Mouse (Mus musculus): Measurements from ENCODE around the gene Foxa1. TPM values are rescaled to one million over a fixed set of nuclear protein-coding genes. Genes with fewer than 3 reads are reported as not detected.
A peak's percentile ranks its signal among the peaks of the same experiment; 100 is the strongest.

Foxa1 gene
- polyA plus RNA-seq, 1 experiment from 2014 or later, result 0.32 TPM

- ATAC-seq (ENCODE audit: extremely low read depth, insufficient number of reproducible peaks, low FRiP score, low TSS enrichment), result no peak
- H3K4me2 ChIP-seq, result peak overlapping the region; percentile 16; the same call in 1 of the 2 replicates
- peaks cover 100% of the 10 kb centered on the region for H3K27me3 ChIP-seq (replicated peaks)
- H3K9me3 ChIP-seq, result no peaks in the 10 kb centered on the region
- no peak overlapping the region for H3K9ac ChIP-seq
- no peaks in the 10 kb centered on the region for H3K36me3 ChIP-seq
- peaks cover 39% of the 10 kb centered on the region for H3K4me1 ChIP-seq
- no peak overlapping the region for H3K27ac ChIP-seq (replicated peaks)
- WGBS, result 2% methylated on average over 25 of the region's 25 CpGs
- H3K4me3 ChIP-seq, result peak overlapping the region; percentile 24
Observed at GRCm38 (mm10) chr12:57548981-57549666, 2.4 kb upstream of the Foxa1 start.

GRCm38 (mm10) chr12:57548352-57548980 is 1.8 kb upstream of the Foxa1 start:
- no peak for ATAC-seq (ENCODE audit: extremely low read depth, insufficient number of reproducible peaks, low FRiP score, low TSS enrichment)
- WGBS, result under 1% methylated on average over 20 of the region's 20 CpGs
- Histone ChIP-seq H3K9me3 (no peaks in the 10 kb centered on the region), H3K9ac (no peak overlapping the region), H3K4me1 (peaks cover 39% of the 10 kb centered on the region), H3K36me3 (no peaks in the 10 kb centered on the region), H3K27me3 (replicated peaks) (peaks cover 100% of the 10 kb centered on the region), H3K27ac (replicated peaks) (no peak overlapping the region), H3K4me3 (peak overlapping the region; percentile 24), H3K4me2 (peak overlapping the region; percentile 16; the same call in 1 of the 2 replicates)

GRCm38 (mm10) chr12:57547890-57548289 is 1.2 kb upstream of the Foxa1 start:
- H3K4me3 ChIP-seq, result no peak overlapping the region

DNA sequence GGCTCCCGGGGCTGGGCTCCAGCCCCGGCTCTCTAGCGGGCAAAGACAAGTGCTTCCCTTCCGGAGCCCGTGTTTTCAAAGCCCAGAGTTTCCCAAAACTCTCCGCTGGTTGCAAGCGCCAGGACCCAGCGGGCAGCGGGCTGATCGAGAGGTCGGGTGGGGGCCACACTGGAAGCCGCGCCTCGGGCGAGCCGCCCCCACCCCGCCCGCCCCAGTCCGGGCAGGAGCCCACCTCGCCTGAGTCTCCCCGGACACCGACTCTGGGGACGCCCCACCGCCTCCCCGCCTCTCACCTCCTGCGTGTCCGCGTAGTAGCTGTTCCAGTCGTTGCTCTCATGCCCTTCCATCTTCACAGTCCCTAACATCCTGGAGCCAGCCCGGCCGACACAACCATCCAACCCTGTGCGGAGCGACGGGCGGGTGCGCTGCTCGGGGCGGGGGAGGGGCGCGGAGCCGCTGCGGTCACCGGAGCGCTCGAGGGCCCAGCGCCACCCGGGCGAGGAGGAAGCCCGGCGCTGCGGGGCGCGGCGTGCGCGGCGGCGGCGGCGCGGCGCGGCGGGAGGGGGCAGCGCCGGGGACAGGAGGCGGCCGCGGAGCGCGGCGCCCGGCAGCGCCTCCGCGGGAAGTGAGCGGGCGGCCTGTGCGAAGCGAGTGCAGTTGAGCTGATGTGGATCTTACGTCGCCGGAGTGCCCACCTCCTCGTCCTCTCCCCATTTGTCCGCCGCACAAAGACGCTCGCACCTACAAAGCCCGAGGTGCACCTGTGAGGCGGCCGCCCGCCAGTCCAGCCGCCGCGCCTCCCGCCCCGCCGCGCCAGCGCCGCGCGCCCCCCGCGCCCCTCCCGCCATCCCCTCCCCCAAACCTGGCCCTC is 1.1 kb downstream of the Foxa1 start:
- peaks cover 47% of the 10 kb centered on the region for H3K4me1 ChIP-seq
- no peaks in the 10 kb centered on the region for H3K9me3 ChIP-seq
- under 1% methylated on average over 89 of the region's 106 CpGs for WGBS
- H3K36me3 ChIP-seq, result no peaks in the 10 kb centered on the region
- H3K4me2 ChIP-seq, result peak overlapping the region; percentile 92
- H3K27ac ChIP-seq (replicated peaks), result no peak overlapping the region
- H3K4me3 ChIP-seq, result peak overlapping the region; percentile 63
- peak overlapping the region; percentile 71 for H3K9ac ChIP-seq
- ATAC-seq (ENCODE audit: extremely low read depth, insufficient number of reproducible peaks, low FRiP score, low TSS enrichment), result peak; percentile 59; the same call in 1 of the 2 replicates
- H3K27me3 ChIP-seq (replicated peaks), result peaks cover 100% of the 10 kb centered on the region

More at GRCm38 (mm10) chr12:57547890-57548289, 1.2 kb upstream of the Foxa1 start:
- Histone ChIP-seq H3K27me3 (replicated peaks) (peaks cover 100% of the 10 kb centered on the region), H3K9me3 (no peaks in the 10 kb centered on the region), H3K27ac (replicated peaks) (no peak overlapping the region), H3K4me2 (no peak overlapping the region), H3K4me1 (peaks cover 39% of the 10 kb centered on the region), H3K36me3 (no peaks in the 10 kb centered on the region), H3K9ac (no peak overlapping the region)
- no peak for ATAC-seq (ENCODE audit: extremely low read depth, insufficient number of reproducible peaks, low FRiP score, low TSS enrichment)
- 3% methylated on average over 9 of the region's 9 CpGs for WGBS

GRCm38 (mm10) chr12:57544641-57545370 is 1.9 kb downstream of the Foxa1 start:
- peak overlapping the region; percentile 71 for H3K9ac ChIP-seq
- no peak overlapping the region for H3K27ac ChIP-seq (replicated peaks)
- peaks cover 96% of the 10 kb centered on the region for H3K27me3 ChIP-seq (replicated peaks)
- no peaks in the 10 kb centered on the region for H3K9me3 ChIP-seq
- H3K4me2 ChIP-seq, result peak overlapping the region; percentile 92
- WGBS, result 3% methylated on average over 31 of the region's 31 CpGs
- H3K4me1 ChIP-seq, result peaks cover 41% of the 10 kb centered on the region
- peak overlapping the region; percentile 63 for H3K4me3 ChIP-seq
- H3K36me3 ChIP-seq, result no peaks in the 10 kb centered on the region
- no peak for ATAC-seq (ENCODE audit: extremely low read depth, insufficient number of reproducible peaks, low FRiP score, low TSS enrichment)

DNA sequence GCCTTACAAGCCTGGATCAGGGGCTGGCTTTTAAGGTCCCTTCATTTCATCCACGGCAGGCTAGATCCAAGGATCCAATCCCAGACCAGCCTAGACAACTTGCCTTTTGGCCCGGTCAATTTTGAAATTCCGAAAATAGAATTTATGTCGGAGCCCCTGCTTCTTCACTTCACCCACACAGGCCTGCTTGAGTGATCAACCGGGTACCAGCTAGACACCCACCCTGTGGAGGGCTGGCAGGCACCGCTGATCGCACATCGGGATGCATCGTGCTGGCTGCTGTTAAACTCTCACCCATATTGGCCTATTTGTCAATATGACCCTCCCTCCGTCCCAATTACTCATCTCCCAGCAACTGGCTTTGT is 3.1 kb downstream of the Foxa1 start:
- Histone ChIP-seq H3K9ac (no peak overlapping the region), H3K4me2 (peak overlapping the region; percentile 42; the same call in 1 of the 2 replicates), H3K4me3 (peak overlapping the region; percentile 40), H3K9me3 (no peaks in the 10 kb centered on the region), H3K27me3 (replicated peaks) (peaks cover 96% of the 10 kb centered on the region), H3K36me3 (no peaks in the 10 kb centered on the region), H3K4me1 (peaks cover 39% of the 10 kb centered on the region), H3K27ac (replicated peaks) (no peak overlapping the region)
- no peak for ATAC-seq (ENCODE audit: extremely low read depth, insufficient number of reproducible peaks, low FRiP score, low TSS enrichment)
- WGBS, result 5% methylated on average over 10 of the region's 10 CpGs

DNA sequence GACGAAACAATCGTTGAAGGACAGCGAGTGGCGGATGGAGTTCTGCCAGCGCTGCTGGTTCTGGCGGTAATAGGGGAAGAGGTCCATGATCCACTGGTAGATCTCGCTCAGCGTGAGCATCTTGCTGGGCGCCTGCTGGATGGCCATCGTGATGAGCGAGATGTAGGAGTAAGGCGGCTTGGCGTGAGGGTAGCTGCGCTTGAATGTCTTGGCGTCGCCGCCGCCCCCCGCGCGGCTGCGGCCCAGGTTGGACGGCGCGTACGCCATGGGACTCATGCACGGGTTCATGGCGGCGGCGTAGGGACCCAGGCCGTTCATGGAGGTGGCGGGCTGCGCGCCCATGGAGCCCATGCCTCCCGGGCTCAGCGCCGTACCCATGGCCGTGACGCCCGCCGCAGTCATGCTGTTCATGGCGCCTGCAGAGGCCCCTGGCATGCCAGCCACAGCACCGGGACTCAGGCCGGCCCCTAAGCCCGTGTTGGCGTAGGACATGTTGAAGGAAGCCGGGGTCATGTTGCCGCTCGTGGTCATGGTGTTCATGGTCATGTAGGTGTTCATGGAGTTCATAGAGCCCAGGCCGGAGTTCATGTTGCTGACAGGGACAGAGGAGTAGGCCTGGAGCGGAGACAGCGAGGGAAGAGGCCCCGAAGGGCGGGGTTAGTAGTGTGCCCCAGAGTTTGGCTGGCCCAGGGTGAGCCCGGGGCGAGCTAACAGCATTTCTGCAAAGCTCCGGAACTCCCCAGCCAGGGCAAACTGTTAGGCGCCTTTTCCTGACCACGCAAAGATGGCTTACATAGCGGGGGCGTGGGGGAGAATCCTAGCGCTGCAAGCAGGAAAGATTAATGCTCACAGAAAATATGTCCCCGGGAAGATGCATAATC is 3.7 kb downstream of the Foxa1 start:
- Histone ChIP-seq H3K36me3 (no peaks in the 10 kb centered on the region), H3K4me1 (peaks cover 40% of the 10 kb centered on the region), H3K27me3 (replicated peaks) (peaks cover 96% of the 10 kb centered on the region), H3K9ac (peak overlapping the region; percentile 16; the same call in 1 of the 2 replicates), H3K4me2 (peak overlapping the region; percentile 42), H3K4me3 (peak overlapping the region; percentile 40), H3K9me3 (no peaks in the 10 kb centered on the region), H3K27ac (replicated peaks) (no peak overlapping the region)
- 2% methylated on average over 63 of the region's 63 CpGs for WGBS
- no peak for ATAC-seq (ENCODE audit: extremely low read depth, insufficient number of reproducible peaks, low FRiP score, low TSS enrichment)

DNA sequence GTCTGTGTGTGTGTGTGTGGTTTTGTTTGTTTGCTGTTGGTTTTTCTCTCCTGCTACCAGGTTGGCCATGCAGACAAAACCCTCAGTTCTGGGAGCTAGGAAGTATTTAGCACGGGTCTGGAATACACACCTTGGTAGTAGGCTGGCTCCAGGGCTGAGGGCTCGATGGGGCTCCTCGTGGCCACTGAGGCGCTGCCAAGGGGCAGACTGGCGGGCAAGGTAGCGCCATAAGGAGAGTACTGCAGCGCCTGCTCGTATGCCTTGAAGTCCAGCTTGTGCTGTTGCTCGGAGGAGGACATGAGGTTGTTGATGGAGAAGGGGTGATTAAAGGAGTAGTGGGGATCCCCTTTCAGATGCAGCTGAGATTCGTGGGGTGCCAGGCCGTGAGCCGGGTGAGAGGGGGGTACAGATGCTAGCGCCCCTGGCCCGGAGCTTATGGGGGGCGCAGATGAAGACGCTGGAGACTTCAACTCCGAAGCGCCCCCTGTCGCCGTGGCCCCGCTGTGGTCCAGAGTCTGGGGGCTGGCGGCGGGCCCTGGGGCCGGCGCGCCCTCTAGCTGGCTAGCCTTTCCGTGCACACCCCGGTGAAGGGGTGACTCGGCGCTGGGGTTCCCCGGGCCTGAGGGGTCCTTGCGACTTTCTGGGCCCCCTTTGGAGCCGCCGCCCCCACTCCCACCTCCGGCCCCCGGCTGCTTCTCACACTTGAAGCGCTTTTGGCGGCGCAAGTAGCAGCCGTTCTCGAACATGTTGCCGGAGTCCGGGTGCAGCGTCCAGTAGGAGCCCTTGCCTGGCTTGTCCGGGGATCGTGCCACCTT is 4.6 kb downstream of the Foxa1 start:
- Histone ChIP-seq H3K27ac (replicated peaks) (no peak overlapping the region), H3K4me3 (peak overlapping the region; percentile 40), H3K36me3 (no peaks in the 10 kb centered on the region), H3K9ac (no peak overlapping the region), H3K9me3 (no peaks in the 10 kb centered on the region), H3K4me1 (peaks cover 40% of the 10 kb centered on the region), H3K27me3 (replicated peaks) (peaks cover 92% of the 10 kb centered on the region), H3K4me2 (peak overlapping the region; percentile 42)
- no peak for ATAC-seq (ENCODE audit: extremely low read depth, insufficient number of reproducible peaks, low FRiP score, low TSS enrichment)
- WGBS, result 1% methylated on average over 46 of the region's 46 CpGs

DNA sequence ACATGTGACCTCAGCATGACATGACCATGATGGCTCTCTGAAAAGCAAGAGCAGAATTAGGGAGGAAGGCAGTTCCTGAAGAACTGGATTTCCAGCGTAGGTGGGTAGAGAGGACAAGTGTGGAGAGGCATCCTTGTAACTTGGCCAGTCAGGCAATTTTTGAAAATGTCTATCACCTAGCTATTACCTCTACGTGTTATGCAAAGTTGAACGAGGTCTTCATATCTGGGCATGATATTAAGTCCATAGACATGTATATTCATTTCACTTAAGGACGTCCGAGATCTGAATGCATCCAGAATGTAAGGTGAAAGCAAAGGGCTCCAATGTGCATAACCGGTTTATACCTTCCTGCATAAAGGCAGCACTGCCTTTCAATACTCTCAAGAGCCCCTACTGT is 5.6 kb downstream of the Foxa1 start:
- H3K4me1 ChIP-seq, result peaks cover 32% of the 10 kb centered on the region
- H3K4me2 ChIP-seq, result no peak overlapping the region
- H3K27me3 ChIP-seq (replicated peaks), result peaks cover 92% of the 10 kb centered on the region
- H3K9me3 ChIP-seq, result no peaks in the 10 kb centered on the region
- WGBS, result 6% methylated on average over 6 of the region's 6 CpGs
- no peak overlapping the region for H3K9ac ChIP-seq
- no peak for ATAC-seq (ENCODE audit: extremely low read depth, insufficient number of reproducible peaks, low FRiP score, low TSS enrichment)
- no peaks in the 10 kb centered on the region for H3K36me3 ChIP-seq
- H3K4me3 ChIP-seq, result no peak overlapping the region
- no peak overlapping the region for H3K27ac ChIP-seq (replicated peaks)
